Mouse (Mus musculus): ENCODE data around the gene Rpn1. TPM values are rescaled to one million over a fixed set of nuclear protein-coding genes. Genes with fewer than 3 reads are reported as not detected.

Gene Rpn1
- polyA plus RNA-seq, 1 experiment from 2014 or later, result 440 TPM

GRCm38 (mm10) chr6:88074752-88075554 lies 9.3 kb upstream of the Rpn1 start:
- Histone ChIP-seq H3K4me2 (peak overlapping the region; percentile 55), H3K36me3 (ENCODE audit: insufficient read depth) (no peaks in the 10 kb centered on the region), H3K4me3 (ENCODE audit: low read depth, low read length) (peak overlapping the region; percentile 28), H3K4me1 (ENCODE audit: insufficient read depth) (no peaks in the 10 kb centered on the region), H3K27ac (ENCODE audit: low read depth) (peak overlapping the region; percentile 69), H3K9ac (peak overlapping the region; percentile 10), H3K27me3 (ENCODE audit: insufficient read depth, low read length) (no peaks in the 10 kb centered on the region), H3K9me3 (ENCODE audit: low read depth, low read length) (no peaks in the 10 kb centered on the region)
- 4% methylated on average over 32 of the region's 32 CpGs for WGBS
- TF ChIP-seq CTCF (IDR thresholded peaks at IDR 0.05; ENCODE audit: low read depth), result peak; percentile 93
- peak; percentile 99 for DNase-seq
- peak; percentile 99 for ATAC-seq (ENCODE audit: insufficient read depth)

GRCm38 (mm10) chr6:88075960-88076517 lies 8.2 kb upstream of the Rpn1 start:
- DNase-seq (no peak), ATAC-seq (ENCODE audit: insufficient read depth) (no peak)
- no peak overlapping the region for H3K9ac ChIP-seq
- H3K4me1 ChIP-seq (ENCODE audit: insufficient read depth), result no peaks in the 10 kb centered on the region
- WGBS, result 60% methylated on average over 1 of the region's 1 CpGs
- peak overlapping the region; percentile 55 for H3K4me2 ChIP-seq
- H3K36me3 ChIP-seq (ENCODE audit: insufficient read depth), result no peaks in the 10 kb centered on the region
- H3K9me3 ChIP-seq (ENCODE audit: low read depth, low read length), result no peaks in the 10 kb centered on the region
- TF ChIP-seq CTCF (IDR thresholded peaks at IDR 0.05; ENCODE audit: low read depth), result no peak
- no peak overlapping the region for H3K27ac ChIP-seq (ENCODE audit: low read depth)
- H3K4me3 ChIP-seq (ENCODE audit: low read depth, low read length), result no peak overlapping the region
- H3K27me3 ChIP-seq (ENCODE audit: insufficient read depth, low read length), result no peaks in the 10 kb centered on the region

GRCm38 (mm10) chr6:88083095-88083494 lies 1.2 kb upstream of the Rpn1 start:
- ATAC-seq (ENCODE audit: insufficient read depth) (no peak), DNase-seq (no peak)
- no peak overlapping the region for H3K4me2 ChIP-seq
- H3K27ac ChIP-seq (ENCODE audit: low read depth), result no peak overlapping the region
- no peaks in the 10 kb centered on the region for H3K9me3 ChIP-seq (ENCODE audit: low read depth, low read length)
- no peaks in the 10 kb centered on the region for H3K27me3 ChIP-seq (ENCODE audit: insufficient read depth, low read length)
- 84% methylated on average over 7 of the region's 7 CpGs for WGBS
- no peak for TF ChIP-seq CTCF (IDR thresholded peaks at IDR 0.05; ENCODE audit: low read depth)
- no peak overlapping the region for H3K9ac ChIP-seq
- H3K4me1 ChIP-seq (ENCODE audit: insufficient read depth), result peaks cover 8% of the 10 kb centered on the region
- peaks cover 8% of the 10 kb centered on the region for H3K36me3 ChIP-seq (ENCODE audit: insufficient read depth)
- H3K4me3 ChIP-seq (ENCODE audit: low read depth, low read length), result no peak overlapping the region

GRCm38 (mm10) chr6:88083672-88084071 lies 610 bp upstream of the Rpn1 start:
- Histone ChIP-seq H3K4me2 (peak overlapping the region; percentile 57), H3K4me1 (ENCODE audit: insufficient read depth) (peaks cover 8% of the 10 kb centered on the region), H3K9me3 (ENCODE audit: low read depth, low read length) (no peaks in the 10 kb centered on the region), H3K9ac (no peak overlapping the region), H3K27me3 (ENCODE audit: insufficient read depth, low read length) (no peaks in the 10 kb centered on the region), H3K36me3 (ENCODE audit: insufficient read depth) (peaks cover 13% of the 10 kb centered on the region), H3K4me3 (ENCODE audit: low read depth, low read length) (peak overlapping the region; percentile 97), H3K27ac (ENCODE audit: low read depth) (peak overlapping the region; percentile 22; the same call in 1 of the 2 replicates)
- DNase-seq (peak; percentile 15), ATAC-seq (ENCODE audit: insufficient read depth) (no peak)
- no peak for TF ChIP-seq CTCF (IDR thresholded peaks at IDR 0.05; ENCODE audit: low read depth)
- WGBS, result 63% methylated on average over 3 of the region's 3 CpGs

GRCm38 (mm10) chr6:88088971-88089370 lies 4.7 kb downstream of the Rpn1 start:
- DNase-seq (no peak), ATAC-seq (ENCODE audit: insufficient read depth) (no peak)
- 50% methylated on average over 1 of the region's 1 CpGs for WGBS
- H3K36me3 ChIP-seq (ENCODE audit: insufficient read depth), result peaks cover 62% of the 10 kb centered on the region
- no peaks in the 10 kb centered on the region for H3K27me3 ChIP-seq (ENCODE audit: insufficient read depth, low read length)
- H3K4me3 ChIP-seq (ENCODE audit: low read depth, low read length), result no peak overlapping the region
- H3K9ac ChIP-seq, result no peak overlapping the region
- H3K27ac ChIP-seq (ENCODE audit: low read depth), result no peak overlapping the region
- no peaks in the 10 kb centered on the region for H3K9me3 ChIP-seq (ENCODE audit: low read depth, low read length)
- no peak overlapping the region for H3K4me2 ChIP-seq
- peaks cover 8% of the 10 kb centered on the region for H3K4me1 ChIP-seq (ENCODE audit: insufficient read depth)
- TF ChIP-seq CTCF (IDR thresholded peaks at IDR 0.05; ENCODE audit: low read depth), result no peak

GRCm38 (mm10) chr6:88095377-88095776 lies 11.1 kb downstream of the Rpn1 start:
- no peaks in the 10 kb centered on the region for H3K27me3 ChIP-seq (ENCODE audit: insufficient read depth, low read length)
- DNase-seq, result no peak
- H3K9me3 ChIP-seq (ENCODE audit: low read depth, low read length), result no peaks in the 10 kb centered on the region
- TF ChIP-seq CTCF (IDR thresholded peaks at IDR 0.05; ENCODE audit: low read depth), result no peak
- peaks cover 93% of the 10 kb centered on the region for H3K36me3 ChIP-seq (ENCODE audit: insufficient read depth)
- no peak overlapping the region for H3K9ac ChIP-seq
- no peak overlapping the region for H3K4me3 ChIP-seq (ENCODE audit: low read depth, low read length)
- WGBS, result 79% methylated on average over 7 of the region's 7 CpGs
- no peak overlapping the region for H3K4me2 ChIP-seq
- no peak overlapping the region for H3K27ac ChIP-seq (ENCODE audit: low read depth)
- H3K4me1 ChIP-seq (ENCODE audit: insufficient read depth), result no peaks in the 10 kb centered on the region
- no peak for ATAC-seq (ENCODE audit: insufficient read depth)

- Histone ChIP-seq H3K4me3 (ENCODE audit: low read depth, low read length) (no peak overlapping the region), H3K4me2 (no peak overlapping the region), H3K27me3 (ENCODE audit: insufficient read depth, low read length) (no peaks in the 10 kb centered on the region), H3K9me3 (ENCODE audit: low read depth, low read length) (no peaks in the 10 kb centered on the region), H3K4me1 (ENCODE audit: insufficient read depth) (peaks cover 4% of the 10 kb centered on the region; the same call in 1 of the 2 replicates), H3K9ac (no peak overlapping the region), H3K36me3 (ENCODE audit: insufficient read depth) (peaks cover 74% of the 10 kb centered on the region), H3K27ac (ENCODE audit: low read depth) (no peak overlapping the region)
- 92% methylated on average over 6 of the region's 6 CpGs for WGBS
- no peak for ATAC-seq (ENCODE audit: insufficient read depth)
- no peak for DNase-seq
- TF ChIP-seq CTCF (IDR thresholded peaks at IDR 0.05; ENCODE audit: low read depth), result no peak
These were observed 17.8 kb downstream of the Rpn1 start for GRCm38 (mm10) chr6:88102096-88102495.
